Mouse (Mus musculus) lung, postnatal 0 days (tissue): ENCODE measurements around the gene Il1b. TPM values are rescaled to one million over a fixed set of nuclear protein-coding genes. Genes with fewer than 3 reads are reported as not detected.

Source experiments
- ATAC-seq: fragments of 200-750 bp; cut with Nextera tagmentation; 2 replicates; pipeline ENCODE4 v1.8.0; 2017; ENCODE audit warnings: moderate library complexity
- DNase-seq: peaks from one replicate; pipeline ENCODE4 v3.0.0-alpha.2; 2016; ENCODE audit warnings: low spot score
- H3K27ac ChIP-seq: fragments of 300-500 bp; sonication (generic); 2 replicates; pipeline ENCODE4 v1.5.1; 2014; ENCODE audit warnings: antibody characterized with exemption, mild to moderate bottlenecking, low read length, mixed read lengths
- H3K27me3 ChIP-seq: fragments of 300-500 bp; sonication (generic); replicated peaks from 2 replicates; pipeline ENCODE4 v1.6.1; 2014; ENCODE audit warnings: low read length, mixed read lengths; ENCODE audit not compliant: insufficient read depth
- H3K36me3 ChIP-seq: fragments of 300-500 bp; sonication (generic); 2 replicates; pipeline ENCODE4 v1.6.1; 2014; ENCODE audit warnings: low read length, mixed read lengths; ENCODE audit not compliant: insufficient read depth
- H3K4me1 ChIP-seq: fragments of 300-500 bp; sonication (generic); 2 replicates; pipeline ENCODE4 v1.6.1; 2014; ENCODE audit warnings: antibody characterized with exemption, low read depth, low read length, mixed read lengths; ENCODE audit not compliant: insufficient read depth
- H3K4me2 ChIP-seq: fragments of 300-500 bp; sonication (generic); replicated peaks from 2 replicates; pipeline ENCODE4 v1.6.1; 2014; ENCODE audit warnings: low read depth, mild to moderate bottlenecking, low read length, moderate library complexity, mixed read lengths
- H3K4me3 ChIP-seq: fragments of 300-500 bp; sonication (generic); 2 replicates; pipeline ENCODE4 v1.5.1; 2014; ENCODE audit warnings: low read depth, low read length
- H3K9ac ChIP-seq: fragments of 300-500 bp; sonication (generic); replicated peaks from 2 replicates; pipeline ENCODE4 v1.6.1; 2014; ENCODE audit warnings: low read depth, mild to moderate bottlenecking
- H3K9me3 ChIP-seq: fragments of 300-500 bp; sonication (generic); 2 replicates; pipeline ENCODE4 v1.6.1; 2016; ENCODE audit warnings: low read length, mixed read lengths
- CTCF ChIP-seq: IDR thresholded peaks from 2 replicates; pipeline ENCODE4 v1.5.1; 2016; ENCODE audit warnings: antibody characterized with exemption, mild to moderate bottlenecking
- EP300 ChIP-seq: IDR thresholded peaks from 2 replicates; pipeline ENCODE4 v1.6.1; 2016; ENCODE audit warnings: antibody characterized with exemption, mild to moderate bottlenecking, control low read depth
- WGBS: fragments of 180-500 bp; shearing (Covaris S2); extraction: QIAGEN DNeasy Blood & Tissue Kit; methylation state at CpG from one replicate; pipeline ENCODE4 v1.1.7; 2014; 5-methylcytosine and 5-hydroxymethylcytosine counted together
- polyA plus RNA-seq: library from polyadenylated mRNA; unstranded; fragments of >200 nt; fragmentation: Nextera tagmentation; extraction: Ambion mirVana; gene quantifications from 2 replicates; pipeline ENCODE4 v1.2.1, GENCODE M21; 2015

The Il1b gene
- polyA plus RNA-seq, result 5.0 and 12.4 TPM in 2 replicates

GRCm38 (mm10) chr2:129371039-129371438 lies at the start of gene Il1b:
Gene Il1b, minus strand, starts transcription at chr2:129371139.
- Histone ChIP-seq H3K27me3 (no peaks in the 10 kb centered on the region), H3K4me1 (no peaks in the 10 kb centered on the region), H3K36me3 (no peaks in the 10 kb centered on the region), H3K9ac (no peak within 1 kb of the TSS), H3K9me3 (no peaks in the 10 kb centered on the region), H3K4me3 (no peak within 1 kb of the TSS), H3K4me2 (no peak within 1 kb of the TSS), H3K27ac (no peak within 1 kb of the TSS)
- DNase-seq (no peak), ATAC-seq (no peak)
- TF ChIP-seq CTCF (no peak), EP300 (no peak)
- 86% methylated on average over 3 of the region's 3 CpGs for WGBS

GRCm38 (mm10) chr2:129419361-129419880 lies 48.5 kb upstream of the Il1b start:
- Histone ChIP-seq H3K4me3 (no peak overlapping the region), H3K36me3 (no peaks in the 10 kb centered on the region), H3K4me2 (no peak overlapping the region), H3K9ac (no peak overlapping the region), H3K27me3 (no peaks in the 10 kb centered on the region), H3K9me3 (no peaks in the 10 kb centered on the region), H3K27ac (no peak overlapping the region), H3K4me1 (no peaks in the 10 kb centered on the region)
- no peak for TF ChIP-seq EP300
- 80% methylated on average over 3 of the region's 3 CpGs for WGBS
- DNase-seq (no peak), ATAC-seq (no peak)

- WGBS, result 83% methylated on average over 3 of the region's 3 CpGs
- Histone ChIP-seq H3K4me3 (no peak overlapping the region), H3K27ac (no peak overlapping the region)
Measured at GRCm38 (mm10) chr2:129414593-129414992, 43.7 kb upstream of the Il1b start.

DNA sequence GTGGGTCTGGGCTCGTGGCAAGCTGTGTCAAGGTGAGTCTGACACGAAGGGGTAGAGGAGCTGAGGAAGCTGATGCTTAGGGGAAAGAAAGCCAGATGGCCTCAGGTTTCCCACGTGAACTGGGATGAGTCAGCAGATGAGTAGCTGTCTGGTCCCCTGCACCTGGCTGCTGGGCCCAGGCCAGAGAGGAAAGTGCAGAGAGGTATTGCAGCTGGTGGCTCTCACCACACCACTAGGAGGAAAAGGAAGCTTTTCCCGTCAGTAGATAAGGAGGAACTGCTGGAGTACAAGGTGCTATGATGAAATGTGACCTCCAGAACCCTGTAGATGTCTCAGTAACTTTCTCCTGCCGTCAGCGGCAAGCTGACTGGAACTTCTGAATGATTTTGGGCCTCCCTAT lies 42.5 kb upstream of the Il1b start:
- H3K27ac ChIP-seq, result no peak overlapping the region
- no peak for DNase-seq
- WGBS, result 47% methylated on average over 6 of the region's 6 CpGs
- no peak overlapping the region for H3K4me2 ChIP-seq
- H3K4me3 ChIP-seq, result no peak overlapping the region
- TF ChIP-seq EP300 (no peak), CTCF (no peak)
- no peaks in the 10 kb centered on the region for H3K4me1 ChIP-seq
- no peak; the same call in 1 of the 2 replicates for ATAC-seq
- H3K36me3 ChIP-seq, result no peaks in the 10 kb centered on the region
- no peaks in the 10 kb centered on the region for H3K9me3 ChIP-seq
- H3K9ac ChIP-seq, result no peak overlapping the region
- H3K27me3 ChIP-seq, result no peaks in the 10 kb centered on the region

More at GRCm38 (mm10) chr2:129414593-129414992, 43.7 kb upstream of the Il1b start:
- H3K36me3 ChIP-seq, result no peaks in the 10 kb centered on the region
- DNase-seq (no peak), ATAC-seq (no peak)
- no peak overlapping the region for H3K4me2 ChIP-seq
- H3K27me3 ChIP-seq, result no peaks in the 10 kb centered on the region
- no peak overlapping the region for H3K9ac ChIP-seq
- TF ChIP-seq EP300 (no peak), CTCF (no peak)
- H3K9me3 ChIP-seq, result no peaks in the 10 kb centered on the region
- H3K4me1 ChIP-seq, result no peaks in the 10 kb centered on the region

GRCm38 (mm10) chr2:129411651-129412050 lies 40.7 kb upstream of the Il1b start:
- DNase-seq, result no peak
- no peak overlapping the region for H3K9ac ChIP-seq
- no peaks in the 10 kb centered on the region for H3K9me3 ChIP-seq
- no peaks in the 10 kb centered on the region for H3K27me3 ChIP-seq
- 56% methylated on average over 3 of the region's 3 CpGs for WGBS
- no peak overlapping the region for H3K4me2 ChIP-seq
- H3K4me3 ChIP-seq, result no peak overlapping the region
- no peak for ATAC-seq
- H3K4me1 ChIP-seq, result no peaks in the 10 kb centered on the region
- no peaks in the 10 kb centered on the region for H3K36me3 ChIP-seq
- TF ChIP-seq CTCF, result no peak
- TF ChIP-seq EP300, result no peak
- H3K27ac ChIP-seq, result no peak overlapping the region

DNA sequence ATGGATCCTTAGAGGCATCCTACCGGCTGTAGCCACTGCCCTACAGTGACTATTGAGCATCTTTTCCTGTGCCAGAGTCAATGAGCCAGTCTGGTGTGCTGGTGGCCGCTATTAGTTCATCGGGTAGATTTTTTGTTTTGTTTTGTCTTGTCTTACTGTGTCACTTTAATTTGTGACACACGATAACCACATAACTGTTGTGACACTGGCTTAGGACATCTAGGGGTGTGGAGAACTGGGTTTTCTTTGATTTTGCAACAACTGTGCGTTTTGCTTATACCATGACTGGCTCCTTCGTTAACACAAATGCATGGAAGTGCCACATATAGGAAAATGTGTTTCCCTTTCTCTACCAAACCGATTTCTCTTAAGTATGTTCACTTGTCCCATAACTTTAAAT lies 39.4 kb upstream of the Il1b start:
- Histone ChIP-seq H3K27me3 (no peaks in the 10 kb centered on the region), H3K4me3 (no peak overlapping the region), H3K27ac (no peak overlapping the region), H3K4me1 (no peaks in the 10 kb centered on the region), H3K4me2 (no peak overlapping the region), H3K9ac (no peak overlapping the region), H3K9me3 (no peaks in the 10 kb centered on the region), H3K36me3 (no peaks in the 10 kb centered on the region)
- WGBS, result 85% methylated on average over 7 of the region's 7 CpGs
- DNase-seq, result no peak
- ATAC-seq, result no peak
- TF ChIP-seq CTCF (no peak), EP300 (no peak)

- DNase-seq (peak; percentile 72), ATAC-seq (peak; percentile 58; the same call in 1 of the 2 replicates)
- Histone ChIP-seq H3K27me3 (no peaks in the 10 kb centered on the region), H3K27ac (no peak overlapping the region), H3K4me3 (no peak overlapping the region), H3K4me1 (no peaks in the 10 kb centered on the region), H3K9me3 (no peaks in the 10 kb centered on the region), H3K36me3 (no peaks in the 10 kb centered on the region), H3K4me2 (no peak overlapping the region), H3K9ac (no peak overlapping the region)
- WGBS, result 17% methylated on average over 18 of the region's 18 CpGs
- peak; percentile 81 for TF ChIP-seq CTCF
- no peak for TF ChIP-seq EP300
Measured at GRCm38 (mm10) chr2:129408476-129408875, 37.5 kb upstream of the Il1b start.
